In genomic region chr4:134928464-134928836, GRCm38 (mm10) we compare ENCODE assay signal across 1 mouse cellular context.
TF ChIP-seq lines count a peak whose summit lies in the region.

No protein-coding gene starts in this region.

TF ChIP-seq in MEL, 35 proteins besides CTCF, POLR2A, EP300 and RAD21 (continued from another document):
- TF ChIP-seq ETS1 (IDR thresholded peaks at IDR 0.05; ENCODE audit: low read depth, low read length) (0 out of 2 replicates have a peak, but pooled peaks have one; percentile 23), GABPA (IDR thresholded peaks at IDR 0.05; ENCODE audit: low read depth, low read length) (no peak), SIN3A (IDR thresholded peaks at IDR 0.05; ENCODE audit: low read length) (0 out of 2 replicates have a peak, but pooled peaks have one; percentile 21), POLR2AphosphoS2 (IDR thresholded peaks at IDR 0.05; ENCODE audit: low read length) (peak; percentile 47; the same call in 1 of the 2 replicates)
